Mouse (Mus musculus): ENCODE data around the gene Snrnp40.

- TF ChIP-seq CTCF (IDR thresholded peaks at IDR 0.05; ENCODE audit: low read depth, low read length): no peak
- TF ChIP-seq POLR2A (IDR thresholded peaks at IDR 0.05; ENCODE audit: insufficient read depth, low read length): no peak
Measured at GRCm38 (mm10) chr4:130387256-130387655, 27.3 kb downstream of the Snrnp40 start.
